Mouse (Mus musculus): Measurements from ENCODE around the gene Cyp4f18.

DNA sequence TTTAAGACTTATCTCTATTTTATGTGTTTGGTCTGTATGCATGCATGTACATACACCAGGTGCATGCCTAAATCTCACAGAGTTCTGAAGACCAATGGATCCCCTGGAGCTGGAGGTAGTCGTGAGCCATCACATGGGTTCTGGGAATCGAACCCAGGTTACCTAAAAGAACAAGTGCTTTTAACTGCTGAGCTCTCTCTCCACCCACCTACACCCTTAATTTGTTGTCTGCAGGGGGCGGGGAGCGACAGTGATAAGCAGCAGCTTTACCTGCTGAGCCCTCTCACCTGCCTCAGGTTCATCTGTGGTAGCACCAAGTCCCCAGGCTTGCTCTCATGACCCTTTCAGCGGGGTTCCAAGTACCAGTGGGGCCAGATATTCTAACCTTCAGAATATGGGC is 47.6 kb downstream of the Cyp4f18 start:
- TF ChIP-seq CTCF (IDR thresholded peaks at IDR 0.05; ENCODE audit: insufficient read depth, low read depth, low read length) (no peak), POLR2A (IDR thresholded peaks at IDR 0.05; ENCODE audit: insufficient read depth, low read depth, low read length) (no peak)

Measured in olfactory bulb, adult 2 months (tissue).